Mouse (Mus musculus) CH12.LX (cell line): Measurements from ENCODE around the gene Elp4.
A peak's percentile ranks its signal among the peaks of the same experiment; 100 is the strongest.

ENCODE experiments used
- BHLHE40 ChIP-seq: IDR thresholded peaks from 2 replicates; pipeline ENCODE4 v1.6.1; 2011; ENCODE audit warnings: mild to moderate bottlenecking, low read depth, low read length, improper control_type of control experiment
- CTCF ChIP-seq, 2 experiments: IDR thresholded peaks in 1 of 2; conservative IDR thresholded peaks in 1 of 2; 2 replicates each; pipeline ENCODE4 v1.5.1; 2011 to 2012; ENCODE audit warnings: low read depth in 2 of 2, low read length in 2 of 2, improper control_type of control experiment in 1 of 2, inconsistent platforms in 1 of 2, mild to moderate bottlenecking in 1 of 2, moderate library complexity in 1 of 2
- EP300 ChIP-seq: IDR thresholded peaks from 2 replicates; pipeline ENCODE4 v1.6.1; 2011; ENCODE audit warnings: low read length, improper control_type of control experiment
- ETS1 ChIP-seq: conservative IDR thresholded peaks from 2 replicates; pipeline ENCODE4 v1.6.1; 2012; ENCODE audit warnings: low read depth, mild to moderate bottlenecking, inconsistent platforms, low read length, improper control_type of control experiment, moderate library complexity
- HCFC1 ChIP-seq: IDR thresholded peaks from 2 replicates; pipeline ENCODE4 v1.6.1; 2012; ENCODE audit warnings: low read depth, mild to moderate bottlenecking, inconsistent platforms, low read length, improper control_type of control experiment
- SIN3A ChIP-seq: IDR thresholded peaks from 2 replicates; pipeline ENCODE4 v1.6.1; 2012; ENCODE audit warnings: low read length, improper control_type of control experiment, inconsistent platforms
- ZNF384 ChIP-seq: IDR thresholded peaks from 2 replicates; pipeline ENCODE4 v1.6.1; 2012; ENCODE audit warnings: low read depth, low read length, improper control_type of control experiment, inconsistent platforms

- no peak for TF ChIP-seq ZNF384
- peak; percentile 16 to 65; a peak in 2 of 4 replicates for TF ChIP-seq CTCF (conservative IDR thresholded peaks at IDR 0.05 in 1 of 2, IDR thresholded peaks at IDR 0.05 in 1 of 2; ENCODE audit: low read depth in 2 of 2, low read length in 2 of 2)
- TF ChIP-seq BHLHE40: no peak
- no peak for TF ChIP-seq EP300
- TF ChIP-seq SIN3A: no peak
- no peak for TF ChIP-seq HCFC1
- TF ChIP-seq ETS1: no peak
Measured at GRCm38 (mm10) chr2:105908351-105908750, 4.0 kb upstream of the Elp4 start.
